Mouse (Mus musculus): ENCODE measurements around the gene Adnp. TPM values are rescaled to one million over a fixed set of nuclear protein-coding genes. Genes with fewer than 3 reads are reported as not detected.

The Adnp gene
- polyA plus RNA-seq, 1 experiment from 2014 or later = 3.4 TPM

DNA sequence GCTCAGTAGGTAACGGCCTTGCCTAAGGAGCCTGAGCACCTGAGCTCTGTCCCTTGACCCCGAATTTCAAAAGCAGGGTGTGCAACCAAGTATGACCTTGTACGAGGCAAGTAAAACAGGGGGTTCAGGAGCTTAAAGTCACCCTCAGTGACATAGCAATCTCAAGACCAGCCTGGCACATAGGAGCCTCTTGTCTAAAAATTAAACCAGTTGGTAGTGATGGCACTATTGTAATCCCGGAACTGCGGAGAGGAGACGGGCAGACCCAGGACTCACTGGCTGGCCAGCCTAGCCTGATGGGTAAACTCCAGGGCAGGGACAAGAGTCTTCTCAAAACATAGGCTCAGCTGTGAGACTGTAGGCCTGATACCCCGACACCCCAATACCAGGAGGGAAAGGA lies 51.2 kb downstream of the Adnp start:
- no peak for ATAC-seq
- Histone ChIP-seq H3K9me3 (ENCODE audit: low read length) (no peaks in the 10 kb centered on the region), H3K36me3 (ENCODE audit: insufficient read depth, low read length) (no peaks in the 10 kb centered on the region), H3K4me3 (ENCODE audit: low read depth, low read length) (no peak overlapping the region), H3K27ac (ENCODE audit: low read length) (no peak overlapping the region), H3K4me2 (replicated peaks; ENCODE audit: low read depth, low read length) (no peak overlapping the region), H3K27me3 (replicated peaks; ENCODE audit: insufficient read depth, low read length) (no peaks in the 10 kb centered on the region), H3K9ac (replicated peaks; ENCODE audit: low read depth) (no peak overlapping the region), H3K4me1 (ENCODE audit: insufficient read depth, low read depth, low read length) (no peaks in the 10 kb centered on the region)
- TF ChIP-seq EP300 (IDR thresholded peaks at IDR 0.05) (no peak), CTCF (IDR thresholded peaks at IDR 0.05) (no peak)
- WGBS = 93% methylated on average over 7 of the region's 7 CpGs
- no peak for DNase-seq (ENCODE audit: low spot score)

DNA sequence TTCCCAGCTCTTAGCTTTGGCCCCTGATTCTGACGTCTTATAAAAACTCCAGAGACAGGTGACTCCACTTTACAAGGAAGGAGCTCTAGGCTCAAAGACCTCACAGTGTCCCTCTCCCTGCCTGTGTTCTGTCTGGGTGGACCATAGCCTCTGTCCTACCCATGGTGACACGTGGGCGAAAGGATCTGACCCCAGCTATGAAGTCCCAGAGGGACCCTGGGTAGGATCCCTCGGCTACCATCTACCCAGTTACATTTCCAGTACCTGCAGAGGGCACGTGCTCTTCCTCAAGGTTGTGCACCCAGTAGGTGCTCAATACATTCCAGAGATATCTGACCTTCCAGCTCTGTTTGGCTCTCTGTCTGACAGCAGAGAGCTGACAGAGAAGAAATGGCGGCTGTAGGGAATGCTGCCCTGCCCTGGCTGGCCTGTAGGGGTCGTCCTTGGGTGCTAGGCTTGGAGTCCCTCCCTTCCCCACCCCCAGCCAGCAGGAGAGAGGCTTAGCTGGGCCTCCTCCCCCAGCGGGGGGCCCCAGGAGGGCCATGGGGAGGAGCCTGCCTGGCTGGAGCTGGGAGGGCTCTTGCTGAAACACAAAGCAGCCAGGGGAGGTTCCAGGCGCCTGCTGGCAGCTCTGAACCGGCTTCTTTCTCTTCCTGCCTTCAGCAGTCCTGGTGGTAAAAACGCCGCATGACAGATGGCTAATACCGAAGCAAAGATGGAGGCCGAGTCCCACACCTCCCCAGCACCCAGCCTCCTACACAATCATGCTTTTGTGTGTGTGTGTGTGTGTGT lies 52.6 kb downstream of the Adnp start:
- Histone ChIP-seq H3K27me3 (replicated peaks; ENCODE audit: insufficient read depth, low read length) (no peaks in the 10 kb centered on the region), H3K9ac (replicated peaks; ENCODE audit: low read depth) (no peak overlapping the region), H3K9me3 (ENCODE audit: low read length) (no peaks in the 10 kb centered on the region), H3K4me1 (ENCODE audit: insufficient read depth, low read depth, low read length) (no peaks in the 10 kb centered on the region), H3K27ac (ENCODE audit: low read length) (no peak overlapping the region; the same call in 1 of the 2 replicates), H3K36me3 (ENCODE audit: insufficient read depth, low read length) (no peaks in the 10 kb centered on the region), H3K4me2 (replicated peaks; ENCODE audit: low read depth, low read length) (peak overlapping the region; percentile 11), H3K4me3 (ENCODE audit: low read depth, low read length) (no peak overlapping the region)
- 20% methylated on average over 13 of the region's 14 CpGs for whole genome bisulfite sequencing
- DNase-seq (ENCODE audit: low spot score) = peak; percentile 98
- peak; percentile 98 for ATAC-seq
- TF ChIP-seq CTCF (IDR thresholded peaks at IDR 0.05) (peak; percentile 83), EP300 (IDR thresholded peaks at IDR 0.05) (peak; percentile 59)

DNA sequence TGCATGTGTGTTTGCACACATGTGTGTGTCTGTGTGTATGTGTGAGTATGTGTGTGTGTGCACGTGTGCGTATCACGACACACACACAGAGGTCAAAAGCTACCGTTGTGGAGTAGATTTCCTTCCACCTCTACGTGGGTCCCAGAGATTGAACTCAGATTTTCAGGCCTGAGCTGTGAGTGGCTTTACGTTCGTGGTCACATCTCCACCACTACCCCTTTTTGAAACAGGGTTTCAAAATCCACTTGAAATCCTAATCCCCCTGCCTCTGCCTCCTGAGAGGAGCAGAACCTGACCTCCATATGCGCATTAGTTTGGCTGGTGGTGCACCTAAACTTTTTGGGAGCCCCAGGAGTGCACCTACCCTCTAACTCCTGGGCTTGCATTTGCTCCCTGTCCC lies 57.7 kb downstream of the Adnp start:
- H3K4me3 ChIP-seq (ENCODE audit: low read depth, low read length) = no peak overlapping the region
- H3K4me2 ChIP-seq (replicated peaks; ENCODE audit: low read depth, low read length) = no peak overlapping the region
- no peaks in the 10 kb centered on the region for H3K36me3 ChIP-seq (ENCODE audit: insufficient read depth, low read length)
- H3K9ac ChIP-seq (replicated peaks; ENCODE audit: low read depth) = no peak overlapping the region
- no peaks in the 10 kb centered on the region for H3K9me3 ChIP-seq (ENCODE audit: low read length)
- WGBS = 88% methylated on average over 8 of the region's 8 CpGs
- no peaks in the 10 kb centered on the region for H3K27me3 ChIP-seq (replicated peaks; ENCODE audit: insufficient read depth, low read length)
- H3K4me1 ChIP-seq (ENCODE audit: insufficient read depth, low read depth, low read length) = no peaks in the 10 kb centered on the region
- no peak for DNase-seq (ENCODE audit: low spot score)
- no peak for ATAC-seq
- TF ChIP-seq EP300 (IDR thresholded peaks at IDR 0.05) (no peak), CTCF (IDR thresholded peaks at IDR 0.05) (no peak)
- no peak overlapping the region for H3K27ac ChIP-seq (ENCODE audit: low read length)

DNA sequence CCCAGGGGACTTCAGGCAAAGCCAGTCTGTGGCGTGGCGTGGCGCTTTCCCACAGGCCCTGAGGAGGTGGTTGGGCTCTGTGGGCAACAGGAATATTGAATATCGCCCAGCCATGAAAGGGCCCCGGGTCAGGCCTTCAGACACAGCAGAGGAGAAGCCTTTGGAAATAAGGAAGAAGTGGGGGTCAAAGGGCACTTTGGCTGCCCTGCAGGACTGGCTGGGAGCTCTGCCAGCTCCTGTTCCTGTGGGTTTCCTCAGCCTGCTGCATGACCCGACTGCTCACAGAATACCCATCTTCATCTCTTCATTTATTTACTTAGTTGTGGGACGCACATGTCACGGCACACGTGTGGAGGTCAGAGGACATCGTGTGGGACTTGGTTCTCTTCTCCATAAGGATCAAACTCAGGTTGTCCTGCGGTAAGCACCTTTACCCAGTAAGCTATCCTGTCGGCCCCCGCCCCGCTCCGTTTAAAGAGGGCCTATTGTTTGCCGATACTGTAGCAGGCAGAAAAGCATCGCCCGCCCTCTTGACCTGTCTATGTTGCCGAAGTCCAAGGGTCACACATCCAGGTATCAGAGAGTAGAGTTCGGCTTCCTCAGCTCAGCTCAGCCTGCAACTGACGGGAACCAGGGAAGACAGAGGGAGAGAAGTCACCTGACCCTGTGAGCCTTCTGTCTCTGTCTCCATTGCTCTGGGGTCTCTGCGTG lies 59.0 kb downstream of the Adnp start:
- Histone ChIP-seq H3K9ac (replicated peaks; ENCODE audit: low read depth) (no peak overlapping the region), H3K4me1 (ENCODE audit: insufficient read depth, low read depth, low read length) (no peaks in the 10 kb centered on the region), H3K4me2 (replicated peaks; ENCODE audit: low read depth, low read length) (no peak overlapping the region), H3K27ac (ENCODE audit: low read length) (no peak overlapping the region), H3K36me3 (ENCODE audit: insufficient read depth, low read length) (no peaks in the 10 kb centered on the region), H3K9me3 (ENCODE audit: low read length) (no peaks in the 10 kb centered on the region), H3K27me3 (replicated peaks; ENCODE audit: insufficient read depth, low read length) (no peaks in the 10 kb centered on the region), H3K4me3 (ENCODE audit: low read depth, low read length) (no peak overlapping the region)
- no peak for ATAC-seq
- no peak for TF ChIP-seq EP300 (IDR thresholded peaks at IDR 0.05)
- TF ChIP-seq CTCF (IDR thresholded peaks at IDR 0.05) = no peak
- WGBS = 55% methylated on average over 22 of the region's 22 CpGs
- DNase-seq (ENCODE audit: low spot score) = no peak

DNA sequence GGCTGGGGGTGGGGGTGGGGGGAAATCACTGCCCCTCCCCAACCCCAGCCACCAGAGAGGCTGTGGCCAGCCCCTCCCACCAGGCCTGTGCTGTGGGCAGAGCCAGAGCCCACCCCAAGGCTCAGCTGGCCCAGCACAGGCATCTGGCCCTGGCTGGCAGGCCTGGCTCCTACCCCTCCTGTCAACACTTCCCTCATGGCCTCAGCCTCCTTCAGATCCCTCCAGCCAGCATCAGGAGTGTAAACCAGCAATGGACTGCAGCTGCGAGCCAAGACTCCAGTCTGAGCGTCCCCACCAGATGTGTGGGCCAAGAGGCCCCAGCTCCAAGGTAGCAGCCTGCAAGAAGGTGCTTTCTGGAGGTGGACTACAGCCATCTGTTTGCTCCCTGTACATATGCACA lies 61.5 kb downstream of the Adnp start:
- TF ChIP-seq EP300 (IDR thresholded peaks at IDR 0.05) (no peak), CTCF (IDR thresholded peaks at IDR 0.05) (no peak)
- WGBS = 35% methylated on average over 2 of the region's 2 CpGs
- no peak overlapping the region for H3K4me3 ChIP-seq (ENCODE audit: low read depth, low read length)
- H3K9me3 ChIP-seq (ENCODE audit: low read length) = no peaks in the 10 kb centered on the region
- no peaks in the 10 kb centered on the region for H3K36me3 ChIP-seq (ENCODE audit: insufficient read depth, low read length)
- H3K9ac ChIP-seq (replicated peaks; ENCODE audit: low read depth) = no peak overlapping the region
- H3K4me2 ChIP-seq (replicated peaks; ENCODE audit: low read depth, low read length) = no peak overlapping the region
- DNase-seq (ENCODE audit: low spot score) = no peak
- no peak overlapping the region for H3K27ac ChIP-seq (ENCODE audit: low read length)
- H3K4me1 ChIP-seq (ENCODE audit: insufficient read depth, low read depth, low read length) = no peaks in the 10 kb centered on the region
- peak; percentile 19; the same call in 1 of the 2 replicates for ATAC-seq
- H3K27me3 ChIP-seq (replicated peaks; ENCODE audit: insufficient read depth, low read length) = no peaks in the 10 kb centered on the region

DNA sequence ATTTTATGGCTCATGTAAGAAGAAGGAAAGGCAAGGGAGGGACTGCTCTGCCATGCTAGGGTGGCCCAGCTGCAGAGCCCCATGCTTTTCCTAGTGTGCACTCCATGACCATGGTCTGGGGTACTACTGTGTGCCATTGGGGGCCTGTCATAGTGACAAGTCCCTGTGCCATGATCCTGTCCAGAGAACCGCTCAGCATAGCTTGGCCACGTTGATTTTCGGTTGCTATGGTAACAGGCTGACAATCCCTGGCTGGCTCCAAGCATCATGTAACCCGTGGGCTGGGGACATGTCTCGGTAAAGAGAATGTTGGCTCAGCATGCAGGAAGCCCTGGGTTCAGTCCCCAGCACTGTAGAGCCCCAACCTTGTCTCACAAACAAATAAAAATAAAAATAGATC lies 63.1 kb downstream of the Adnp start:
- H3K4me3 ChIP-seq (ENCODE audit: low read depth, low read length) = no peak overlapping the region
- DNase-seq (ENCODE audit: low spot score) (no peak), ATAC-seq (no peak)
- 42% methylated on average over 5 of the region's 5 CpGs for WGBS
- no peaks in the 10 kb centered on the region for H3K4me1 ChIP-seq (ENCODE audit: insufficient read depth, low read depth, low read length)
- no peak overlapping the region for H3K4me2 ChIP-seq (replicated peaks; ENCODE audit: low read depth, low read length)
- no peak overlapping the region for H3K9ac ChIP-seq (replicated peaks; ENCODE audit: low read depth)
- no peak overlapping the region for H3K27ac ChIP-seq (ENCODE audit: low read length)
- H3K9me3 ChIP-seq (ENCODE audit: low read length) = no peaks in the 10 kb centered on the region
- no peaks in the 10 kb centered on the region for H3K36me3 ChIP-seq (ENCODE audit: insufficient read depth, low read length)
- no peak for TF ChIP-seq CTCF (IDR thresholded peaks at IDR 0.05)
- TF ChIP-seq EP300 (IDR thresholded peaks at IDR 0.05) = no peak
- H3K27me3 ChIP-seq (replicated peaks; ENCODE audit: insufficient read depth, low read length) = no peaks in the 10 kb centered on the region
